Mouse (Mus musculus) layer of hippocampus, adult 9-11 months (tissue): ENCODE results near the gene Cactin.

ENCODE experiments used
- DNase-seq: peaks from one replicate; pipeline ENCODE4 v3.0.0; 2022

Gene Cactin

GRCm38 (mm10) chr10:81320550-81321347, at the start of gene Cactin:
Cactin (plus strand) TSS chr10:81321103.
- DNase-seq: peak; percentile 100

- DNase-seq: no peak
Observed at GRCm38 (mm10) chr10:81272356-81272755, 48.5 kb upstream of the Cactin start.

GRCm38 (mm10) chr10:81273842-81274241, 47.1 kb upstream of the Cactin start:
- no peak for DNase-seq

GRCm38 (mm10) chr10:81277676-81278075, 43.2 kb upstream of the Cactin start:
- DNase-seq: no peak

GRCm38 (mm10) chr10:81279496-81279895, 41.4 kb upstream of the Cactin start:
- no peak for DNase-seq

GRCm38 (mm10) chr10:81284189-81284588, 36.7 kb upstream of the Cactin start:
- no peak for DNase-seq

GRCm38 (mm10) chr10:81284719-81285118, 36.2 kb upstream of the Cactin start:
- DNase-seq: no peak

- DNase-seq: peak; percentile 68
Observed at GRCm38 (mm10) chr10:81285694-81286450, 35.0 kb upstream of the Cactin start.

GRCm38 (mm10) chr10:81286586-81286985, 34.3 kb upstream of the Cactin start:
- DNase-seq: no peak

- DNase-seq: no peak
Observed at GRCm38 (mm10) chr10:81287513-81288157, 33.3 kb upstream of the Cactin start.

GRCm38 (mm10) chr10:81288601-81289000, 32.3 kb upstream of the Cactin start:
- no peak for DNase-seq

- no peak for DNase-seq
Observed at GRCm38 (mm10) chr10:81289278-81289677, 31.6 kb upstream of the Cactin start.

- no peak for DNase-seq
Observed at GRCm38 (mm10) chr10:81289811-81290210, 31.1 kb upstream of the Cactin start.

- DNase-seq: no peak
Observed at GRCm38 (mm10) chr10:81290698-81291460, 30.0 kb upstream of the Cactin start.

GRCm38 (mm10) chr10:81291511-81292104, 29.3 kb upstream of the Cactin start, which contains the start of gene Tjp3:
Tjp3 (minus strand) TSS chr10:81291581.
- DNase-seq: no peak

- peak; percentile 100 for DNase-seq
Observed at GRCm38 (mm10) chr10:81292554-81293333, 28.2 kb upstream of the Cactin start, which contains the start of gene Pip5k1c. Pip5k1c (plus strand) TSS chr10:81292963.

GRCm38 (mm10) chr10:81293334-81294030, 27.4 kb upstream of the Cactin start:
- no peak for DNase-seq

- no peak for DNase-seq
Observed at GRCm38 (mm10) chr10:81294442-81294841, 26.5 kb upstream of the Cactin start.

- DNase-seq: no peak
Observed at GRCm38 (mm10) chr10:81295185-81295584, 25.7 kb upstream of the Cactin start.

GRCm38 (mm10) chr10:81297246-81297645, 23.7 kb upstream of the Cactin start:
- DNase-seq: no peak

- DNase-seq: no peak
Observed at GRCm38 (mm10) chr10:81297845-81298244, 23.1 kb upstream of the Cactin start.
